Mouse (Mus musculus) cortical plate, adult 2 months (tissue): ENCODE data around the gene Apopt1. TPM values are rescaled to one million over a fixed set of nuclear protein-coding genes. Genes with fewer than 3 reads are reported as not detected.
A peak's percentile ranks its signal among the peaks of the same experiment; 100 is the strongest.
"Not testable (repeated sequence)": the region's sequence is repeated elsewhere in the genome, so short reads cannot be mapped to it uniquely, and the experiment has no call there.

ENCODE experiments used
- H3K27ac ChIP-seq: fragments of 200-500 bp; 2 replicates; pipeline ENCODE4 v1.5.1; 2012; ENCODE audit warnings: low read length, control low read depth, inconsistent platforms; ENCODE audit not compliant: insufficient read depth
- H3K4me1 ChIP-seq: fragments of 200-500 bp; 2 replicates; pipeline ENCODE4 v1.6.1; 2011; ENCODE audit warnings: low read length; ENCODE audit not compliant: control insufficient read depth, insufficient read depth
- H3K4me3 ChIP-seq: fragments of 200-500 bp; 2 replicates; pipeline ENCODE4 v1.5.1; 2011; ENCODE audit warnings: mild to moderate bottlenecking, low read length, control low read depth; ENCODE audit not compliant: insufficient read depth
- CTCF ChIP-seq: fragments of 200-500 bp; IDR thresholded peaks from 2 replicates; pipeline ENCODE4 v1.5.1; 2011; ENCODE audit warnings: mild to moderate bottlenecking, control low read depth, low read length; ENCODE audit not compliant: insufficient read depth; ENCODE audit errors: extremely low read depth
- POLR2A ChIP-seq: fragments of 200-500 bp; IDR thresholded peaks from 2 replicates; pipeline ENCODE4 v1.6.1; 2011; ENCODE audit warnings: mild to moderate bottlenecking, low read length, control low read depth; ENCODE audit not compliant: insufficient read depth; ENCODE audit errors: extremely low read depth
- polyA plus RNA-seq: library from polyadenylated mRNA; depleted of rRNA; stranded (reverse); fragments of >200 nt; gene quantifications from 2 replicates; pipeline ENCODE4 v1.2.3, GENCODE M21; 2012

Gene Apopt1
- polyA plus RNA-seq, 1 experiment = 48.4 TPM

GRCm38 (mm10) chr12:111703301-111703700, 9.8 kb upstream of the Apopt1 start:
- Histone ChIP-seq H3K4me1 (peaks cover 10% of the 10 kb centered on the region), H3K27ac (no peak overlapping the region), H3K4me3 (no peak overlapping the region)
- TF ChIP-seq CTCF (no peak), POLR2A (no peak)

DNA sequence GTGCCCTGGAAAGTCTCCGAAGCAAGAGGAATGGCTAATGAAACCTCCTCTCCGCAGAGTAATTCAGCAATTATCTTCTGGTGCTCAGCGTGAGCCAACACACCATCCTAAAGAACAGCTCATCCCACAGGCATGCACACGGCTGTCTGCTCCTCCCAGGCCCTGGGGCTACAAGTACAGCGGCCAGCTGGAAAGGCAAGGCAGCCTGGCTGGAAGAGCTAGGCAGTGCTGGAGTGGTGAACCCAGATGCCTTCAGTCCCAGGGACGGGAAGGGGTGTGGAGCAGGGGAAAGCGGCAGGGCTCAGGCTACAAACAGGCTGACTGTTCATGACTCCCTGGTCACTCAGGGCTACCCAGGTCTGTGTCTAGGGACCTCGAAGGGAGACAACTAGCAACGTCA, 8.5 kb upstream of the Apopt1 start:
- H3K4me1 ChIP-seq = peaks cover 10% of the 10 kb centered on the region
- H3K4me3 ChIP-seq = no peak overlapping the region
- no peak for TF ChIP-seq POLR2A
- no peak for TF ChIP-seq CTCF
- H3K27ac ChIP-seq = peak overlapping the region; percentile 32; the same call in 1 of the 2 replicates

GRCm38 (mm10) chr12:111705186-111705973, 7.7 kb upstream of the Apopt1 start:
- no peak for TF ChIP-seq POLR2A
- no peak for TF ChIP-seq CTCF
- Histone ChIP-seq H3K4me3 (no peak overlapping the region), H3K4me1 (peaks cover 10% of the 10 kb centered on the region), H3K27ac (peak overlapping the region; percentile 32)

GRCm38 (mm10) chr12:111708181-111708580, 4.9 kb upstream of the Apopt1 start:
- TF ChIP-seq CTCF (no peak), POLR2A (no peak)
- Histone ChIP-seq H3K4me1 (peaks cover 11% of the 10 kb centered on the region), H3K4me3 (no peak overlapping the region), H3K27ac (no peak overlapping the region)

DNA sequence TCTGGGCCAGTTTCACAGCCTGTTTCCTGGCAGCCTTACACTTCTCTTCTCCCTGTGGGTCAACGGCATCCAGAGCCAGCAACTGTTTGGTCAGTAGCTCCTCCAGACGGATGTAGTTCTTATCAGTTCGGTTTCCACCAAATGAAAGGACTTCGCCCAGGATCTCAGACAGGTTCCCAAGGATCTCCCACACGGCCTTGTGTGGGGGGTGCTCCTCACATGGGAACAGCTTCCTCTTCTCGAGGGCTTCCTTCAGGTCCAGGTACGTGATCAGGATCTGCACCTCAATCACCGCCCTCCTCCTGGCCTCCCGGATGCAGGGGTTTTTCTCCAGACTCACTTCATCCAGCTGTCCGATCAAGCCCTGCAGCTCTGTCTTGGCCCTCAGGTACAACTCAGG, 3.0 kb upstream of the Apopt1 start:
- Histone ChIP-seq H3K4me1 (peaks cover 9% of the 10 kb centered on the region; the same call in 1 of the 2 replicates), H3K4me3 (no peak overlapping the region), H3K27ac (no peak overlapping the region)
- no peak for TF ChIP-seq CTCF
- no peak for TF ChIP-seq POLR2A

- peak overlapping the region; percentile 70 for H3K4me3 ChIP-seq
- H3K4me1 ChIP-seq = peaks cover 9% of the 10 kb centered on the region; the same call in 1 of the 2 replicates
- TF ChIP-seq CTCF (no peak), POLR2A (no peak)
- H3K27ac ChIP-seq = peak overlapping the region; percentile 48
Observed at GRCm38 (mm10) chr12:111712476-111712875, 585 bp upstream of the Apopt1 start.

DNA sequence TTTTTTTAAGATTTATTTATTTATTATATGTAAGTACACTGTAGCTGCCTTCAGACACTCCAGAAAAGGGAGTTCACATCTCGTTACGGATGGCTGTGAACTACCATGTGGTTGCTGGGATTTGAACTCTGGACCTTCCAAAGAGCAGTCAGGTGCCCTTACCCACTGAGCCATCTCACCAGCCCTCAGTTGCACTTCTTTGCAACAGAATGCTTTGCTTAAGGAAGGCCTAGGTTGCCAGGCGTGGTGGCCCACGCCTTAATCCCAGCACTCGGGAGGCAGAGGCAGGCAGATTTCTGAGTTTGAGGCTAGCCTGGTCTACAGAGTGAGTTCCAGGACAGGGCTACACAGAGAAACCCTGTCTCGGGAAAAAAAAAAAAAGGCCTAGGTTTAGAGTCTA, 819 bp downstream of the Apopt1 start:
- not testable (repeated sequence) for H3K4me1 ChIP-seq, H3K27ac ChIP-seq
- peak overlapping the region; percentile 70; the same call in 1 of the 2 replicates for H3K4me3 ChIP-seq

DNA sequence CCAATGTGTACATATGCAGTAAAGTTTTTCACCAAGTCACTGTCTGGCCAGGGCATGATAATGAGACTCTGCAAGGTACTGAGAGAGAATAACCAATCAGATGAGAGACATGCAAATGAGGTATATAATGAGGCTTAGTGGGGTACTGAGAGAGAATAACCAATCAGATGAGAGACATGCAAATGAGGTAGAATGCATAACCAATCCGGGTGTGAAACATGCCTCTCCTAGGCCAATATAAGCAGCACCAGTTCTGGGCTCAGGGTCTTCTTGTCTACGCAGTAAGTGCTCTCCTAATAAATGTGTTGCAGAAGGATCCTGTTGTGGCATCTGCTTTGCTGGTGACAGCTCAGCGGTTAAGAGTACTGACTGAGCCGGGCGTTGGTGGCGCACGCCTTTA, 3.4 kb downstream of the Apopt1 start:
- peaks cover 9% of the 10 kb centered on the region for H3K4me1 ChIP-seq
- H3K27ac ChIP-seq = no peak overlapping the region
- no peak for TF ChIP-seq POLR2A
- no peak for TF ChIP-seq CTCF
- no peak overlapping the region for H3K4me3 ChIP-seq

DNA sequence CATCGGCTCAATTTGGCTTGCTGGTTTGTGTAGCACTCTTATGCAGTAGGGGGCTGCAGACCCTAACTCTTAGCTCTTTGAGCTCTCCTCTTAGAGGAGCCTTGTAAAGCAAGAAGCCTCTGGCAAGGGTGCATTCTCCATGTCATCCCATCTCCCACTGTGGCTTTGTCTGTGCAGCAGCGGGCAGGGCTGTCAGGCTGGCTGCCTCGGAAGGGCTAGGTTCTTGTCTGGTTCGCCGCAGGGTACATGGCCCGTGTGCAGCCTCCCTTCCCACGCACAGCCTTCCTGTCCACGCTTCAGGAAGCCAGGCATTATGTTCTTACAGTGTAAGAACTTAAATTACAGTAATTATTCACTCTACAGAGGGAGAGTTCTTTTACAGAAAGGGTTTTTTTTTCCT, 5.6 kb downstream of the Apopt1 start:
- no peak overlapping the region for H3K4me3 ChIP-seq
- H3K27ac ChIP-seq = peak overlapping the region; percentile 49; the same call in 1 of the 2 replicates
- peaks cover 6% of the 10 kb centered on the region for H3K4me1 ChIP-seq
- TF ChIP-seq POLR2A (no peak), CTCF (no peak)

GRCm38 (mm10) chr12:111720222-111720621, 7.2 kb downstream of the Apopt1 start:
- peaks cover 6% of the 10 kb centered on the region for H3K4me1 ChIP-seq
- no peak for TF ChIP-seq CTCF
- TF ChIP-seq POLR2A = no peak
- no peak overlapping the region for H3K4me3 ChIP-seq
- H3K27ac ChIP-seq = no peak overlapping the region

DNA sequence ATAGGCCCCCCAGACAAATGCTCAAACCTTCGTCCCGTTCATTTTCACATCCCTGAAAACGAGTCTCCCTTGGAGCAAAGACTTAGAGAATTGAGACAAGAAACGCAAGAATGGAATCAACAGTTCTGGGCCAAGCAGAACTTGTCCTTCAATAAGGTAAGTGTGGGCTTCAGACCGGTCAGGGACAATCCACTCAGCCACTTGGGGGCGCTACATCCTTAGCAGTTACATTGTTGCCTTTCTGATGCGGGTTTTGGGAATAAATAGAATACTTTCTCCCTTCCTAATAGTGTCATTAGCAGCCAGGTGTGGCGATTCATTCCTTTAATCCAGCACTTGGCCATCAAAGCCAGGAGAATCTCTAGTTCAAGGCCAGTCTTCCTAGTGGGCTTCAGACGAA, 9.6 kb downstream of the Apopt1 start:
- peaks cover 9% of the 10 kb centered on the region for H3K4me1 ChIP-seq
- H3K27ac ChIP-seq = no peak overlapping the region
- H3K4me3 ChIP-seq = no peak overlapping the region
- peak; percentile 63 for TF ChIP-seq CTCF
- TF ChIP-seq POLR2A = no peak
